Mouse (Mus musculus) heart, postnatal 0 days (tissue): ENCODE data around the gene Tex37.

Experiments
- CTCF ChIP-seq: IDR thresholded peaks from 2 replicates; pipeline ENCODE4 v1.5.1; 2016; ENCODE audit warnings: antibody characterized with exemption, control low read depth, low read depth
- EP300 ChIP-seq: IDR thresholded peaks from 2 replicates; pipeline ENCODE4 v1.6.1; 2016; ENCODE audit warnings: antibody characterized with exemption, low read depth

GRCm38 (mm10) chr6:70909572-70909971 lies 9.2 kb downstream of the Tex37 start:
- TF ChIP-seq CTCF: no peak
- TF ChIP-seq EP300: no peak
